Mouse (Mus musculus) thymus, adult 2 months (tissue): ENCODE results near the gene Mogs. TPM values are rescaled to one million over a fixed set of nuclear protein-coding genes. Genes with fewer than 3 reads are reported as not detected.

Source experiments
- DNase-seq: peaks from one replicate; pipeline ENCODE4 v3.0.0; 2021
- H3K27ac ChIP-seq: fragments of 200-500 bp; 2 replicates; pipeline ENCODE4 v1.5.1; 2012; ENCODE audit warnings: low read length, control low read depth; ENCODE audit not compliant: control insufficient read depth, insufficient read depth
- H3K27me3 ChIP-seq: fragments of 200-500 bp; 2 replicates; pipeline ENCODE4 v1.6.1; 2012; ENCODE audit warnings: mild to moderate bottlenecking, low read length, moderate library complexity, mixed read lengths; ENCODE audit not compliant: control insufficient read depth, insufficient read depth
- H3K36me3 ChIP-seq: fragments of 200-500 bp; 2 replicates; pipeline ENCODE4 v1.6.1; 2012; ENCODE audit warnings: mild to moderate bottlenecking, low read length, moderate library complexity; ENCODE audit not compliant: control insufficient read depth, insufficient read depth
- H3K4me1 ChIP-seq: fragments of 200-500 bp; replicated peaks from 2 replicates; pipeline ENCODE4 v1.6.1; 2012; ENCODE audit warnings: low read length; ENCODE audit not compliant: control insufficient read depth, insufficient read depth
- H3K4me3 ChIP-seq: fragments of 200-500 bp; 2 replicates; pipeline ENCODE4 v1.5.1; 2012; ENCODE audit warnings: mild to moderate bottlenecking, low read length, control low read depth, moderate library complexity; ENCODE audit not compliant: control insufficient read depth, insufficient read depth
- CTCF ChIP-seq: fragments of 200-500 bp; IDR thresholded peaks from 2 replicates; pipeline ENCODE4 v1.5.1; 2012; ENCODE audit warnings: mild to moderate bottlenecking, control low read depth, low read length, moderate library complexity, borderline replicate concordance; ENCODE audit not compliant: control insufficient read depth, poor library complexity, insufficient read depth; ENCODE audit errors: extremely low read depth
- POLR2A ChIP-seq: fragments of 200-500 bp; IDR thresholded peaks from 2 replicates; pipeline ENCODE4 v1.6.1; 2012; ENCODE audit warnings: mild to moderate bottlenecking, low read length, control low read depth, moderate library complexity; ENCODE audit not compliant: control insufficient read depth, poor library complexity, insufficient read depth; ENCODE audit errors: extremely low read depth
- WGBS: fragments of 180-500 bp; shearing (Covaris S2); methylation state at CpG from one replicate; pipeline ENCODE4 v1.1.7; 2018; 5-methylcytosine and 5-hydroxymethylcytosine counted together
- polyA plus RNA-seq: library from polyadenylated mRNA; depleted of rRNA; stranded (reverse); fragments of >200 nt; gene quantifications from 2 replicates; pipeline ENCODE4 v1.2.3, GENCODE M21; 2012; rRNA removed

Mogs gene
- 142 and 143 TPM in 2 replicates for polyA plus RNA-seq

DNA sequence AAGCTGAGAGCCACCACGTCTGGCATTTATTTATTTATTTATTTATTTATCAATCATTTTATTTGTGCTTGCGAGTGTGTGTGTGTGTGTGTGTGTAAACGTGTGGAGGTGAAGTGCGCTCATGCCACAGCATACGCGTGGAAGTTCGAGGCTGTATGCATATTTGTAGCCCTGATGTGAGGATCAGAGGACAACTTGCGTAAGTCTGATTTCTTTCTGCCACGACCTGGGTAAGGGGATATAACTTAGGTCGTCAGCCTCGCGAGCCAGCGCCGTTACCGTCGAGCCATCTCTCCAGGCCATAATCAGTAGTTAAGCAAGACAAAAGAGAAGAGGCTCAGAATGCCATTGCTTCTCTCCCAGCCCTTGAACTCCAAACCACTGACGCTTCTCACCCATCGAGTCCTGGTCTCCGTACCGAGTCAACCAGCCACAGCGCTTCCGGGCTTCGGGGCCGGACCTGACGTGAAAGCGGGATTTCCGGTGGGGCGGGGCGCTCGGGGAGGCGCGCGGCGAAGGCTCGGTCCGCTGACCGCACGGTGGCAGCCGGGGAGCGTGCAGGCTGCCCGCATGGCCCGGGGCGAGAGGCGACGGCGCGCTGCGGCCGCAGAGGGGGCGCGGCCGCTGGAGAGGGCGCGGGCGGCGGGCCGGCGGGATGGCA is at the start of gene Mogs:
Mogs (plus strand) TSS at position 486 of the 661 bp plus-strand sequence.
- no peaks in the 10 kb centered on the region for H3K36me3 ChIP-seq
- H3K4me1 ChIP-seq: peaks cover 22% of the 10 kb centered on the region
- H3K4me3 ChIP-seq: peak within 1 kb of the TSS; percentile 84
- H3K27me3 ChIP-seq: no peaks in the 10 kb centered on the region
- peak; percentile 94 for DNase-seq
- TF ChIP-seq CTCF (peak; percentile 34; the same call in 1 of the 2 replicates), POLR2A (peak; percentile 97)
- WGBS: under 1% methylated on average over 56 of the region's 58 CpGs
- H3K27ac ChIP-seq: peak within 1 kb of the TSS; percentile 83

DNA sequence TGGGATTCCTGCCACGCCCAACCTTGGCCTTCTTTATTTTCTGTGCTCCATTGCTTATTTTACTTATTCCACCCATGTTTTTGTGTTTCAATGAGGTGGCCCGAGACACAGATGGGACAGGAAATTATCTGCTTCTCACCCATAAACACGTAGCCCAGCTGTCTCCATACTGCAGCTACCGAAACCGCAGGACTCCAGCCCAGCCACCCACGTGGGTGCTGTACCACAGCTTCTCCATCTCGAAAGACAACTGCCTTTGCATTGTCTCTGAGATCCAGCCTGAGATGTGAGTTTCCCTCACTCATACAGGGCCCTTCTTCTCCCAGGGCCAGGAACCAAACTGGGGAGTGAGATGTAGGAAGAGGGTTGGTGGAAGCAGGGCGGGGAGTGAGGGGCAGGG is 49.3 kb upstream of the Mogs start:
- 22% methylated on average over 8 of the region's 8 CpGs for WGBS
- H3K27me3 ChIP-seq: peaks cover 33% of the 10 kb centered on the region

DNA sequence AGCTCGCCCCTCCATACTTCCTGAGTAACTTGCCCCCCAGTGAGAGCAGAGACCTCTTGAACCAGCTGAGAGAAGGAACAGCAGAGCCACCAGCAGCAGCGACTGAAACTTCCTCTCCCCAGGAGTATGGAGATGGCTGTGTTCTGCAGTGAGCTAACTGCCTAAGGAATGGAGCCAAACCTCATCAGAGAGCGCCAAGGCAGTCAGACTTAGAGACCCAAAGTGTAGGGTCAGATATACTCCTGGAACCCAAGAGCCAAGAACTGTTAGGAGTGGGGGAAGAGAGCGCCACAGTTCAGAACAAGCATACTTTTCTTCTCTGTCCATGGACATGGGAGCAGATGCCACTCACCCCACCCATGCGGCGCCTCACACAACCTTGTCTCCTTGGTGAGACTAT is 48.9 kb upstream of the Mogs start:
- TF ChIP-seq CTCF: no peak
- TF ChIP-seq POLR2A: no peak
- 35% methylated on average over 6 of the region's 6 CpGs for WGBS
- peaks cover 38% of the 10 kb centered on the region for H3K27me3 ChIP-seq

More for the DNA sequence above, 49.3 kb upstream of the Mogs start:
- TF ChIP-seq CTCF: no peak
- no peak for TF ChIP-seq POLR2A
- no peak overlapping the region for H3K27ac ChIP-seq
- DNase-seq: no peak
- no peaks in the 10 kb centered on the region for H3K36me3 ChIP-seq
- peaks cover 27% of the 10 kb centered on the region for H3K4me1 ChIP-seq
- H3K4me3 ChIP-seq: no peak overlapping the region

DNA sequence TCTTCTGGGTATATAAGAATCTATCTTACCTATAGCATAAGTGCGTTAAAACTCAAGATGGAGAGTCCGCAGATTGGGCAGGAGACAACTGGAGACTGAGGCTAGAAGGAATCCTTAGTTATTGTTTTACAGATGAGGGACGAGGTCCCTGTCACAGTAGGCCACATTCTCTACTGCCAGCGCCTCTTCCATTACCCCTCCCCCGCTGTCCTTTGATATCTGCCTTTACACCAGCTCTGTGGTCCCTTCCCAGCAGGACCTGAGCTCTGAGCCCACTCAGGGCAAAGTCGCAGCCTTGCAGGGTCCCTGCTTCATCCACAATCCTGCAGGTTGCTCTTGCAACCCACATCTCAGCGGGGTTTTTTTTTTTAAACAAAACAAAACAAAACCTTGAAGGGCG is 47.1 kb upstream of the Mogs start:
- TF ChIP-seq CTCF (no peak), POLR2A (no peak)
- H3K36me3 ChIP-seq: no peaks in the 10 kb centered on the region
- H3K27me3 ChIP-seq: peaks cover 47% of the 10 kb centered on the region
- H3K4me3 ChIP-seq: no peak overlapping the region
- H3K4me1 ChIP-seq: peaks cover 30% of the 10 kb centered on the region
- WGBS: 63% methylated on average over 8 of the region's 8 CpGs
- no peak for DNase-seq
- H3K27ac ChIP-seq: no peak overlapping the region

More for the DNA sequence above, 48.9 kb upstream of the Mogs start:
- Histone ChIP-seq H3K36me3 (no peaks in the 10 kb centered on the region), H3K27ac (no peak overlapping the region), H3K4me3 (no peak overlapping the region), H3K4me1 (peaks cover 30% of the 10 kb centered on the region)
- DNase-seq: no peak

DNA sequence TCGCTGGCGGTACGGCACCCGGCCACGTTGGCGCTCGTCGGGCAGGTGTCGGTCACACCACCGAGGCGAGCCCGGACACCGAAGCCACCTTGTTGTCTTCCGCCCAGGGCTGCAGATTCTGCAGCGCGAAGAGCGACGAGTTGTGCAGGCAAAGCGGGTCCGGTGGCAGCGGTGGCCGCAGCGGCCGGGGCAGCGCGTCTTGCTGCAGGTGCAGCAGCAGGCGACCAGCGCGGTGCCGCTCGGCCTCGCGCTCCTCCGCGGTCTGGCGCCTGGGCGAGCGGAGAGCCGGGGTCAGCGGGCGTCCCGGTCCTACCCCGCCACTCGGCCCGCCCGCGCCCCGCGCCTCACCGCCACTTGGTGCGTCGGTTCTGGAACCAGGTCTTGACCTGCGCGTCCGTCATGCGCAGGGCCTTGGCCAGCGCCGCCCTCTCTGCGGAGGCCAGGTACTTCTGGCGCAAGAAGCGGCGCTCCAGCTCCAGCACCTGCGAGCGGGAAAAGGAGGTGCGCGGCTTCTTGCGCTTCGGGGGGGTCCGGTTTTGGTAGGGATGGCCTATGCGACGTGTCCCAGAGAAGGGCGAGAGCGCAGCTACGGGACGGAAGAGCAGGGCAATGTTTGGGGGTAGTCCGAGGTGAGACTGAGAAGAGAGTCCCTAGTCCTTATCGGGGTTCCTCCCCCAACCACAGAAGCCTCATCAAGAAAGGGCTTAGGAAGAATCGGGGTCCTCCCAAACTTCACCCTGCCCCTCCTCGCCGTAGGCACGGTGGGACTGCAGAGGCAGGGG is 46.4 kb upstream of the Mogs start:
- WGBS: 3% methylated on average over 81 of the region's 81 CpGs
- no peak overlapping the region for H3K27ac ChIP-seq
- TF ChIP-seq POLR2A (no peak), CTCF (no peak)
- H3K27me3 ChIP-seq: peaks cover 47% of the 10 kb centered on the region
- DNase-seq: no peak
- H3K4me3 ChIP-seq: no peak overlapping the region
- no peaks in the 10 kb centered on the region for H3K36me3 ChIP-seq
- H3K4me1 ChIP-seq: peaks cover 30% of the 10 kb centered on the region

DNA sequence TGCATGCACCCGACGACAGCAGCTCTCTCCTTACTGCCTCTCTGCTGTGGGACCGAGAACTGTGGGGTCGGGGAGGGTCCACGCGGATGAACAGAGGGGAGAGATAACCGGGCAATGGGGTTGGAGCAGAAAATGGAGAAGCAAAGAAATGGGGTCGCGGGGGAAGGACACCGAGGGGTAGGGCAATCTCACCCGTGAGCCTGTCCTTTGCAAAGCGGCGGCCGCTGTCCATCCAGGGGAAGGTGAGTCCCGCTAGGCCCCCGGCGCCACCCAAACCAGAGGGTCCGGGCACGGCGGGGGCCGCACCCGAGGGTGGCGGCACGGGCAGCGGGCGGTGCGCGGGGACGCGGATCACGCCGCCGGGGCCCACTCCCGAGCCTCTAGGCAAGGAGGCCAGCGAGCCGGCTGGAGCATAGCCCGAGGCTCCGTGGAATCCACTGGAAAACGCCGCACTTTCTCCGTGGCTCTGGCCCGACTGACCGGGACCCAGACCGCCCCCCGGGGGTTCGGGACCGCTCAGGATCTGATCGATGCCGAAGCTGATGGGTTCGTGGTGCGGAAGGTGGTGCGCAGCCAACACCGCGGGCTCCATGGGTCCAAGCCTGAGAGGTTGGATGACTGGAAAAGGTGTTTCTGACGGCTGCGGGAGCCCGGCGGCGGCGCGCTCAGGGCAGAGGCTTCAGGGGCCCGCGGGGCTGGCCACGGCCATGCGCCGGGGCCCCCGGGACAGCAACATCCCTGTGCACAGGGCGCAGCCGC is 45.6 kb upstream of the Mogs start:
- WGBS: 5% methylated on average over 69 of the region's 69 CpGs

More for the DNA sequence above, 45.6 kb upstream of the Mogs start:
- no peaks in the 10 kb centered on the region for H3K36me3 ChIP-seq
- TF ChIP-seq CTCF: no peak
- TF ChIP-seq POLR2A: no peak
- DNase-seq: no peak
- no peak overlapping the region for H3K27ac ChIP-seq
- H3K4me3 ChIP-seq: no peak overlapping the region
- peaks cover 45% of the 10 kb centered on the region for H3K27me3 ChIP-seq
- peaks cover 30% of the 10 kb centered on the region for H3K4me1 ChIP-seq
